Mouse (Mus musculus): Measurements from ENCODE around the gene Gm20388.
A peak's percentile ranks its signal among the peaks of the same experiment; 100 is the strongest.

- TF ChIP-seq POLR2A (IDR thresholded peaks at IDR 0.05; ENCODE audit: borderline replicate concordance, extremely low read depth, insufficient read depth, insufficient read length, poor library complexity, severe bottlenecking) = peak; percentile 53; the same call in 1 of the 2 replicates
- peak; percentile 13; the same call in 1 of the 2 replicates for TF ChIP-seq CTCF (IDR thresholded peaks at IDR 0.05; ENCODE audit: borderline replicate concordance, extremely low read depth, insufficient read depth, insufficient read length)
Observed at GRCm38 (mm10) chr8:121107668-121108656, 1197.3 kb downstream of the Gm20388 start, which contains the start of gene Mthfsd.

Data from brain, embryonic 14.5 days (tissue).